Mouse (Mus musculus) lung, embryonic 16.5 days (tissue): Measurements from ENCODE around the gene Ddx39b. TPM values are rescaled to one million over a fixed set of nuclear protein-coding genes. Genes with fewer than 3 reads are reported as not detected.
A peak's percentile ranks its signal among the peaks of the same experiment; 100 is the strongest.

Experiments used
- ATAC-seq: fragments of 200-750 bp; cut with Nextera tagmentation; 2 replicates; pipeline ENCODE4 v1.8.0; 2017; ENCODE audit warnings: low read depth, mild to moderate bottlenecking, moderate library complexity
- H3K27ac ChIP-seq: fragments of 300-500 bp; sonication (generic); 2 replicates; pipeline ENCODE4 v1.5.1; 2014; ENCODE audit warnings: mild to moderate bottlenecking, control low read depth, low read length
- H3K27me3 ChIP-seq: fragments of 300-500 bp; sonication (generic); 2 replicates; pipeline ENCODE4 v1.6.1; 2014; ENCODE audit warnings: low read depth, low read length, mixed read lengths; ENCODE audit not compliant: control insufficient read depth, insufficient read depth
- H3K36me3 ChIP-seq: fragments of 300-500 bp; sonication (generic); 2 replicates; pipeline ENCODE4 v1.6.1; 2014; ENCODE audit warnings: low read length; ENCODE audit not compliant: control insufficient read depth, insufficient read depth
- H3K4me1 ChIP-seq: fragments of 300-500 bp; sonication (generic); replicated peaks from 2 replicates; pipeline ENCODE4 v1.6.1; 2014; ENCODE audit warnings: low read length, mixed read lengths; ENCODE audit not compliant: control insufficient read depth, insufficient read depth
- H3K4me2 ChIP-seq: fragments of 300-500 bp; sonication (generic); 2 replicates; pipeline ENCODE4 v1.6.1; 2014; ENCODE audit warnings: low read depth, low read length, control low read depth
- H3K4me3 ChIP-seq: fragments of 300-500 bp; sonication (generic); 2 replicates; pipeline ENCODE4 v1.5.1; 2014; ENCODE audit warnings: mild to moderate bottlenecking, low read length, control low read depth
- H3K9ac ChIP-seq: fragments of 300-500 bp; sonication (generic); 2 replicates; pipeline ENCODE4 v1.6.1; 2014; ENCODE audit warnings: low read length, control low read depth
- H3K9me3 ChIP-seq: fragments of 300-500 bp; sonication (generic); 2 replicates; pipeline ENCODE4 v1.6.1; 2016; ENCODE audit warnings: low read length; ENCODE audit not compliant: control insufficient read depth
- WGBS: fragments of 180-500 bp; shearing (Covaris S2); extraction: QIAGEN DNeasy Blood & Tissue Kit; methylation state at CpG from one replicate; pipeline ENCODE4 v1.1.7; 2014; 5-methylcytosine and 5-hydroxymethylcytosine counted together
- polyA plus RNA-seq: library from polyadenylated mRNA; unstranded; fragments of >200 nt; fragmentation: Nextera tagmentation; extraction: Ambion mirVana; gene quantifications from 2 replicates; pipeline ENCODE4 v1.2.1, GENCODE M21; 2015

Ddx39b gene
- polyA plus RNA-seq, 1 experiment from 2014 or later = 448 TPM

- no peak overlapping the region for H3K27ac ChIP-seq
- no peak overlapping the region for H3K9ac ChIP-seq
- no peak for ATAC-seq
- no peaks in the 10 kb centered on the region for H3K27me3 ChIP-seq
- H3K4me2 ChIP-seq = no peak overlapping the region
- 83% methylated on average over 19 of the region's 19 CpGs for WGBS
- H3K9me3 ChIP-seq = no peaks in the 10 kb centered on the region
- H3K36me3 ChIP-seq = peaks cover 82% of the 10 kb centered on the region
- H3K4me3 ChIP-seq = no peak overlapping the region
- H3K4me1 ChIP-seq = peaks cover 8% of the 10 kb centered on the region
Measured at GRCm38 (mm10) chr17:35249451-35250197, 8.1 kb downstream of the Ddx39b start.

GRCm38 (mm10) chr17:35250348-35251120 lies 9.0 kb downstream of the Ddx39b start:
- Histone ChIP-seq H3K4me1 (no peaks in the 10 kb centered on the region; the same call in 1 of the 2 replicates), H3K9ac (no peak overlapping the region), H3K4me3 (no peak overlapping the region), H3K27me3 (no peaks in the 10 kb centered on the region), H3K9me3 (no peaks in the 10 kb centered on the region), H3K36me3 (peaks cover 78% of the 10 kb centered on the region), H3K4me2 (no peak overlapping the region), H3K27ac (no peak overlapping the region)
- WGBS = 89% methylated on average over 3 of the region's 3 CpGs
- ATAC-seq = no peak

- ATAC-seq = peak; percentile 66
- H3K27me3 ChIP-seq = no peaks in the 10 kb centered on the region
- H3K4me3 ChIP-seq = no peak overlapping the region
- no peak overlapping the region for H3K27ac ChIP-seq
- H3K4me1 ChIP-seq = no peaks in the 10 kb centered on the region
- H3K9me3 ChIP-seq = no peaks in the 10 kb centered on the region
- no peak overlapping the region for H3K4me2 ChIP-seq
- 55% methylated on average over 15 of the region's 15 CpGs for WGBS
- peaks cover 71% of the 10 kb centered on the region for H3K36me3 ChIP-seq
- no peak overlapping the region for H3K9ac ChIP-seq
Measured at GRCm38 (mm10) chr17:35251162-35251719, 9.7 kb downstream of the Ddx39b start.

- H3K27ac ChIP-seq = no peak overlapping the region
- WGBS = 66% methylated on average over 5 of the region's 5 CpGs
Measured at GRCm38 (mm10) chr17:35251981-35252380, 10.4 kb downstream of the Ddx39b start.

GRCm38 (mm10) chr17:35252619-35253292 lies 11.2 kb downstream of the Ddx39b start:
- Histone ChIP-seq H3K9ac (no peak overlapping the region), H3K4me1 (peaks cover under 1% of the 10 kb centered on the region; the same call in 1 of the 2 replicates), H3K27me3 (no peaks in the 10 kb centered on the region), H3K9me3 (no peaks in the 10 kb centered on the region), H3K4me3 (no peak overlapping the region), H3K36me3 (peaks cover 56% of the 10 kb centered on the region), H3K27ac (no peak overlapping the region), H3K4me2 (no peak overlapping the region)
- no peak for ATAC-seq
- WGBS = 73% methylated on average over 18 of the region's 18 CpGs

More at GRCm38 (mm10) chr17:35251981-35252380, 10.4 kb downstream of the Ddx39b start:
- H3K27me3 ChIP-seq = no peaks in the 10 kb centered on the region
- peaks cover 64% of the 10 kb centered on the region for H3K36me3 ChIP-seq
- no peaks in the 10 kb centered on the region for H3K9me3 ChIP-seq
- H3K4me3 ChIP-seq = no peak overlapping the region
- no peak for ATAC-seq
- no peak overlapping the region for H3K4me2 ChIP-seq
- H3K9ac ChIP-seq = no peak overlapping the region
- H3K4me1 ChIP-seq = no peaks in the 10 kb centered on the region

GRCm38 (mm10) chr17:35253293-35254093 lies 11.9 kb downstream of the Ddx39b start:
- no peaks in the 10 kb centered on the region for H3K27me3 ChIP-seq
- ATAC-seq = no peak
- H3K36me3 ChIP-seq = peaks cover 49% of the 10 kb centered on the region
- peaks cover 4% of the 10 kb centered on the region for H3K4me1 ChIP-seq
- H3K27ac ChIP-seq = no peak overlapping the region
- no peaks in the 10 kb centered on the region for H3K9me3 ChIP-seq
- H3K4me2 ChIP-seq = no peak overlapping the region
- H3K9ac ChIP-seq = no peak overlapping the region
- WGBS = 79% methylated on average over 32 of the region's 32 CpGs
- no peak overlapping the region for H3K4me3 ChIP-seq

- Histone ChIP-seq H3K27me3 (no peaks in the 10 kb centered on the region), H3K4me3 (no peak overlapping the region), H3K4me2 (no peak overlapping the region), H3K9ac (no peak overlapping the region), H3K36me3 (peaks cover 39% of the 10 kb centered on the region), H3K4me1 (peaks cover 7% of the 10 kb centered on the region), H3K9me3 (no peaks in the 10 kb centered on the region), H3K27ac (no peak overlapping the region)
- 52% methylated on average over 11 of the region's 11 CpGs for WGBS
- ATAC-seq = no peak; the same call in 1 of the 2 replicates
Measured at GRCm38 (mm10) chr17:35254241-35255098, 12.9 kb downstream of the Ddx39b start.

GRCm38 (mm10) chr17:35255301-35255700 lies 13.8 kb downstream of the Ddx39b start:
- ATAC-seq = no peak
- H3K4me1 ChIP-seq = peaks cover 7% of the 10 kb centered on the region
- no peak overlapping the region for H3K4me3 ChIP-seq
- peaks cover 2% of the 10 kb centered on the region; the same call in 1 of the 2 replicates for H3K27me3 ChIP-seq
- H3K27ac ChIP-seq = no peak overlapping the region
- peaks cover 31% of the 10 kb centered on the region for H3K36me3 ChIP-seq
- H3K9ac ChIP-seq = no peak overlapping the region
- H3K4me2 ChIP-seq = no peak overlapping the region
- WGBS = 59% methylated on average over 3 of the region's 3 CpGs
- H3K9me3 ChIP-seq = no peaks in the 10 kb centered on the region
